Mouse (Mus musculus) thymus, adult 2 months (tissue): ENCODE results near the gene Ncam2.

ENCODE experiments used
- CTCF ChIP-seq: fragments of 200-500 bp; IDR thresholded peaks from 2 replicates; pipeline ENCODE4 v1.5.1; 2012; ENCODE audit warnings: mild to moderate bottlenecking, control low read depth, low read length, moderate library complexity, borderline replicate concordance; ENCODE audit not compliant: control insufficient read depth, poor library complexity, insufficient read depth; ENCODE audit errors: extremely low read depth
- POLR2A ChIP-seq: fragments of 200-500 bp; IDR thresholded peaks from 2 replicates; pipeline ENCODE4 v1.6.1; 2012; ENCODE audit warnings: mild to moderate bottlenecking, low read length, control low read depth, moderate library complexity; ENCODE audit not compliant: control insufficient read depth, poor library complexity, insufficient read depth; ENCODE audit errors: extremely low read depth

- no peak for TF ChIP-seq CTCF
- no peak for TF ChIP-seq POLR2A
Measured at GRCm38 (mm10) chr16:81204405-81205034, 4.0 kb downstream of the Ncam2 start.
